Mouse (Mus musculus): ENCODE data around the gene Rnf39. TPM values are rescaled to one million over a fixed set of nuclear protein-coding genes. Genes with fewer than 3 reads are reported as not detected.

The Rnf39 gene
- total RNA-seq (2021): 0.45 and 1.1 TPM in 2 replicates
- long read RNA-seq, experiment 1: 0 reads
- long read RNA-seq, experiment 2, partial matches to known transcripts: 0 of 1 reads
- long read RNA-seq, experiment 2, other reads (novel, unspliced or antisense): 0 of 1 reads

DNA sequence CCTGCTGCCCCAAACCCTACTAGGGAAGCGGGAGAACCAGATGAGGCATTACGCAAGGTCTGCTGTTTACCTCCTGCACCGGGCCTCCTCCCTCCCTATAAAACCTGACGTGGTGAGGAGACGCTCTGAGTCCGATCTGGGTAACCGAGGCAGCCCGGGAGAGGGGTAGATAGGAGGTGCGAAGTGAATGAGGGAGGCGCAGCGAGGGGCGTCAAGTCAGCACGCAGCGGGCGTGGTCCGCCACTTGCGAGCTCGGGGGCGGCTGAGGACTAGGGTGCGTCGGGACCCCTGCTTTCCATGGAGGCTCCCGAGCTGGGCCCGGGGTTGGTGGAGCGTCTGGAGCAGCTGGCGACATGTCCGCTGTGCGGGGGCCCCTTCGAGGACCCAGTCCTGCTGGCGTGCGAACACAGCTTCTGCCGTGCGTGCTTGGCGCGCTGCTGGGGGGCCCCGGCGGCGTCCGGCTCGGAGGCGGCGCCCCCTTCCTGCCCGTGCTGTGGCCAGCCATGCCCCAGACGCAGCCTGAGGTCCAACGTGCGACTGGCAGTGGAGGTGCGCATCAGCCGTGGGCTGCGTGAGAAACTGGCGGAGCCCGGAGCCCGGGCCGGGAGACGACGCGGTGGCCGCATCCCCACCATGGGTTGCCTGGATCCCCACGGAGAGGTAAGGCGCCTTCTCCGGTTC is at the start of gene Rnf39:
Gene Rnf39, plus strand, starts transcription at position 128 of the 681 bp plus-strand sequence.
- no peak for DNase-seq

- no peak for DNase-seq
Measured at GRCm38 (mm10) chr17:36893387-36893786, 49.3 kb upstream of the Rnf39 start.

DNA sequence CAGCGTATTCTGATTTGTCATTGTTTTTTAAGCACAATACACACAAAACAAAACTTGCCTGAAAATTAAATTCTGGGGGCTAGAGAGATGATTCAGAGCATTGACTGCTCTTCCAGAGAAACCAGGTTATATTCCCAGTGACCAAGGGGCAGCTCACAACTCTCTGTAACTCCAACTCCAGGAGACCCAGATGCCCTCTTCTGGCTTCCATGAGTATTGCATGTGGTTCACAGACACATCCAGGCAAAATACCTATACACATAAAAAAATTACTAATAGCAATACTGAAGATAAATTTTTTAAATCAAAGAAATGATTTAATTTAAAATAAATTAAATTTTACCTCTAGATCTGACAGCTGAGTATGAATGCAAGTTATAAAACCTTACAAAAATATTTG is 46.1 kb upstream of the Rnf39 start:
- peak; percentile 61 for DNase-seq

DNA sequence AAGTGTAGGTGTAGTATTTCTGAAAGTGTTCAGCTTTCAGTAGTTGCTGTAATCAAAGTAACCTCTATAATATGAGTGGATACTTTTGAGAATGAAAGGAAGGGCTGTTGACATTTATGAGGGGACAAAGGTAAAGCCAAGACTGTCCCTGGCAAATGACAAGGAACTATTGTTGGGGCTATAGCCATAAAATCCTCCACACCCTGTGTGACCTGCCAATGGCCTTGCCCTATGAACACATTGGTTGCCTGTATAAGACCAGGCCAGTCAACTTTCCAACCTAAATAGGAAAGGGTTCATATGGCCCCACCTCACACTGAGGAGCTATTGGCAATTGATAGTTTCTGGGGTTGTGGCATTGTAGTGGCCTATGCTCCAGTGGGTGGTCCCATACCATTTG is 45.7 kb upstream of the Rnf39 start:
- no peak for DNase-seq

DNA sequence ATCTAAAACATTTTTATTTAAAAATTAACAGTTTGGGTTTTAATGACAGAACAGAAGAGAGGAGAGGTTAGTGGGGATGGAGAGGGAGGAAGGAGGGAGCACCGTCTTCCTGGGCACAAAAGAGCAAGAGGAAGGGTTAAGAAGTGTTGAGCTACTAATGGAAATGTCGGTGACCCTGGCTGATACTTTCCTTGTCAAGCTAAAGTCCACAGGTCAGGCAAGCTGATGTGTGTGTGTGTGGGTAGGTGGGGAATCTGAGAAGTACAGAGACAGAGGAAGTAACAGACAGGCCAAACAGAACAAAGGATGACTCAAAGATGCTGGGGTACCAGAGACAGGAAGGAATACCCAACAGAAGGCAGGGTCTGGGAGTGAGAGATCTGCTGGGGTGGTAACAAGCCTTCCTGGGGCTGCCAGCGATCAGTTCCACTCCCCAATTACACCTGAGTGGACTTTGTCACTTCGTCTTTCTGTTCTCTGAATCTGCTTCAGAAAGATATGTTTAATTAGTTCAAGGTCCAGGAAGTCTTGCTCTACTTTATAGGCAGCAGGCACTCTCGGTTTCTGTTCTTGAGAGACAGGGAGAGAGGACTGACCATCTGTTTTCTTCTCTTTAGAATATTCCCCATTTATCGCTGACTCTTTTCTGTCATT is 45.0 kb upstream of the Rnf39 start, which contains the start of gene Trim31:
Gene Trim31, plus strand, starts transcription at position 567 of the 654 bp plus-strand sequence.
- DNase-seq: no peak

DNA sequence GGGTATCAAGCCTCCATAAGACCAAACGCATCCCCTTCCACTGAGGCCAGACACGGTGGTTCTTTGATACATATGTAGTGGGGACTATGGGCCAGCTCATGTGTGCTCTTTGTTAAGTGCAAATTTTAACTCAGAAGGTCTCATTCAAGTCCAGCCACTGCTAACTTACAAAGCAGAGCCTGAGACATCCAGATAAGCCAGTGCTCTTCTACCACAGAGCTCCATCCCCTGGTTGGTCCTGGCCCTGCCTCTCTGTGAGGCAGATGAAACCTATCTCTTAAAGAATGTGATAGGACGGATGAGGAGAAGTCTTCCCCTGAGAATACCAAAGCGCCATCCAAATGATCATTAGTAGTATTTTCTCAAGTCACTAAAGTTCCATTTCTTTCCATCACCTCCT is 43.3 kb upstream of the Rnf39 start:
- no peak for DNase-seq

GRCm38 (mm10) chr17:36900001-36900400 is 42.7 kb upstream of the Rnf39 start:
- DNase-seq: no peak

GRCm38 (mm10) chr17:36900691-36901090 is 42.0 kb upstream of the Rnf39 start:
- no peak for DNase-seq

DNA sequence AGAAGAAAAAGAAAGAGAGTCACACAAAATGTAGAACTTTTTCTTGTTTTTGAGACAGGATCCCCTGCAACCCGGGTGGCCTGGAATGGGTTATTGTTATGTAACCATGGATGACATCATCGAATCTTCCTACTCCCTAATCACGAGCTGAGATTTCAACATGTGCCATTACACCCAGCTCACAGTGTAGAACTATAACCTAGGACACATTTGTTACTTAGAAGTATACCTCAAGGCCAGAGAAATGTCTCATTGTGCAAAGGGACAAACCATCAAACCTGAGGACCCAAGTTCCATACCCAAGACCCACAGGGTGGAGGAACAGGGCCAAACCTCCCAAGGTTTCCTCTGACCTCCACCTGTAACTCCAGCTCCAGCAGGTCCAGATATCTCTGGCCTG is 39.1 kb upstream of the Rnf39 start:
- DNase-seq: no peak

GRCm38 (mm10) chr17:36908235-36908634 is 34.5 kb upstream of the Rnf39 start:
- no peak for DNase-seq

GRCm38 (mm10) chr17:36909802-36910201 is 32.9 kb upstream of the Rnf39 start:
- DNase-seq: no peak

- DNase-seq: no peak
Measured at GRCm38 (mm10) chr17:36912031-36912430, 30.7 kb upstream of the Rnf39 start.

DNA sequence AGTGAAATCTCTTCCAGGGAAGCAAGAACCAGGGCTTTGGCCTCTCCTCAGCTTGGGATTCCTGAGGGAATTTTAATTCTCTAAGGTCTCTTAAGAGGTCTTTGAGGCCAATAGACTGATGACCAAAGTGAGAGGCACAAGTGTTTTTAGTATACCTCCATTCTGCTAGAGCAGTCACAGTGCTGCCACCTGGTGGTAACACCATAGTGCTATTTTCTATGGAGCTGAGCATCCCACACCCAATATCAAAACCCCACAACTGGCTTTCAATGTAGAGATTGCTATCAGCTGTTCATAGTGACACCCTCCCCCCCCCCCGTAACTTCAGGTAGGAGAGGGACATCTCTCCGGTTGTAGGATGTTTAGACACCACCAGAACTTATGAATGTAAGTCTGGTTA is 28.6 kb upstream of the Rnf39 start:
- peak; percentile 84 for DNase-seq

GRCm38 (mm10) chr17:36915076-36915475 is 27.6 kb upstream of the Rnf39 start:
- DNase-seq: peak; percentile 75

DNA sequence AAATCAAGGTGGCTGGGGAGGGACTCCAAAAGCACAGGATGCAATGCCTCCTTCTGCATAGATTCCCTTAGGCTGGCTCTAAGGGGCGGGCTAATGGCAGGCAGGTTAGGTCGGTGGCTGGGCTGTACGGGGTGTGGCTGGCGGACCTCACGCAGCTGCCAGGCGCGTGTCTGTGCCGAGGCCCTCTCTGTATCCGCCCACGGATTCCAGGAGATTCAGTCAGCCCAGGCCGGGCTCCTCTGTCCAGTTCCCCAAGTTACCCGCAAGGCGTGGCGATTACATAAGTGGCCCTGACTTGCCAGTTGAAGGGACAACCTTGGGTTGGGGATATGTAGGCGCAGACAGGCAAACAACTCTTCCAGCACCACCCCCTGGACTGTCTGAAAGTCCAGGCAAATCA is 22.5 kb upstream of the Rnf39 start:
- peak; percentile 77 for DNase-seq

GRCm38 (mm10) chr17:36922715-36923114 is 20.0 kb upstream of the Rnf39 start:
- DNase-seq: no peak

DNA sequence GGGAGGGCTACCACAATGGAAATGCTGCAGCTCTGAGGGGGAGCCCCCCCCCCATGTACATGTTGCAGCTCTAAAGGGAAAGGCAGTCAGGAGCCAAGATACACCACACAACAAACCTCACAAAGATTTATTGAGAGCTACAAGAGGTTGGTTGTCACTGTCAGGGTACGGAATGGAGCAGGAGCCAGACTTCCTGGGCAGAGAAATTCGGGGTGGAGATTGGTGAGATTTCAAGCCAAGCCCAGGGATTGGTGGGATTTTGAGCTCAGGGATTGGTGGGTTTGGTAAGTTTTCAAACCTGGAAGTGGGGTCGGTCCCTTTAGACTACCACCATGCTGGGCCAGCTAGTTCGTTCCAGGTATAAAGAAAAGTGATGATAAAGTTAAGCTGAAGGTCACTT is 19.2 kb upstream of the Rnf39 start:
- DNase-seq: no peak

- DNase-seq: no peak
Measured at GRCm38 (mm10) chr17:36927496-36928120, 15.1 kb upstream of the Rnf39 start.

DNA sequence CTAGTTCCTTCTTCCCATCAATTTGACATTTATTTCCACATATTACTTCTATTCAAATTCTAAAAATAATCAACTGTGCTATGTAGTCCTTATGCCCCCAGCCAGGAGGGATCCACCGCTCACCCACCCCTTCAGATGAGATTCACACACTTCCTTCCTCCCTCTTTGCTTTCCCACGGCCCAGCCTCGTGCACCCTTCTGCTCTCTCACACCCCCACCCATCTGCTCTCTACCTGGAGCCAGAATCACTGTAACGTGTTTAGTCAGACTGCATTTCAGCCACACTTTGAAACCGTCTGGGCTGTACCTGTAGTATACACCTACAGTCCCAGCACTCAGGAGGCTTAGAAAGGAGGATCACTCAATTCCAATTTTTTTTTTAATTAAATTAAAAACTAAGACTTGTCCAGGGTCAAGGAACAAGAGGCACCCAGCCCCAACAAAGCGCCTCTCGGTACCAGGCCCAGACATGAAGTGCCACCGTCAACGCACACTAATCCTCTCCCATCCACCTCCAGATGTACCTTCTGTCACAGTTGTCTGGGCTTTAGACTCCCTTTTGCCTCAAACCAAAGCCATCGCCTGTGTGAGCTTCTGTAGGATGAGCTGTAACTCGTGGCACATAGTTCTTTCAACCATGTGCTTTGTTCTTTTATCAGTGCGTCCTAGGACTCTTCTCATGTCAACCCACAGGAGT is 13.3 kb upstream of the Rnf39 start:
- DNase-seq: no peak

- DNase-seq: no peak
Measured at GRCm38 (mm10) chr17:36930233-36930632, 12.5 kb upstream of the Rnf39 start.

DNA sequence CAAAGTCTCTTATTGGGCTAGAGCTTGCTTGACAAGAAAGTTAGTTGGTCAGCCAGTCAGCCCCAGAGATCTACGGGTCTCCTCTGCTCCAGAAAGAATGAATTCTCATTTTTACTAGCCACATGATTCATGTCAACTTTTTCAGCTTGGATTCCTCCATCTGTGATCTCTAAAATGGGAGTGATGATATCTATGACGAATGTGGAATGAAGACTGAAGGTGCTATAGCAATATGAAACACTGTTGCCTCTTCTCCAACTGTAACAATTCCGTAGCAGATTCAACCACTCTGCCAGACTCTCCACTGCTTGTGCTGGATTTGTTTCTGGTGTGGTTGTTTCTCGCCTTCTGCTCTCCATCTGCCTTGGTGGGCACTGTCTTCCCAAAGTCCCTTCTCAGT is 11.6 kb upstream of the Rnf39 start:
- DNase-seq: no peak

GRCm38 (mm10) chr17:36931806-36932205 is 10.9 kb upstream of the Rnf39 start:
- peak; percentile 62 for DNase-seq

- peak; percentile 79 for DNase-seq
Measured at GRCm38 (mm10) chr17:36938056-36938455, 4.7 kb upstream of the Rnf39 start.
